In the genomic region with DNA sequence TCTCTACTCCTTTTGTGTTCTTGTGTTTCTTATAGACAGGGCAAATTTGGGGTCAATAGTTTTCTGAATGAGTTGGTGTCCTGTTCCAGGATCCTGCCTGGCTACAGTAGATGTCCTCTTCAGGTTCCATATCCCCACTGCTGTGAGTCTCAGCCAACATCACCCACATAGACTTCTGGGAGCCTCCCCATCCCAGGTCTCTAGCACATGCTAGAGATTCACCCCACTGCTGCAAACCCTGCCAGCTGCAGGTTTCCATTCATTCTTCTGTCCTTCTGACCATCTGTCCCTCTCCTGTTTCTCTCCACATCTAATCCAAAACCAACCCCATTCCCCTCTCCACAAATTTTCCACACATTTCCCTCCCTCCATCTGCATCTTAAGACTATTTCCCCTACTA, we compare ENCODE assay signal across 28 mouse cellular contexts.
A peak's percentile ranks its signal among the peaks of the same experiment; 100 is the strongest.
DNase-seq lines count a peak whose midpoint lies in the region; ATAC-seq lines count a peak whose summit lies in the region.
"Had no signal": no experiment of that assay in that cellular context is flagged by ENCODE, and none has a peak within 500 bp of the region (broad histone marks: within the 10 kb centered on the region; RNA-seq: fewer than 3 reads in every experiment).

No protein-coding gene starts in this region.

- H3K27me3 ChIP-seq in heart, embryonic 10.5 days (ENCODE audit: insufficient read depth, poor library complexity, severe bottlenecking): no peaks in the 10 kb centered on the region
- H3K27me3 ChIP-seq: embryonic facial prominence, embryonic 13.5 days; forebrain, embryonic 12.5 days; forebrain, embryonic 15.5 days; heart, embryonic 13.5 days; hindbrain, embryonic 12.5 days; hindbrain, embryonic 15.5 days had no signal

- H3K36me3 ChIP-seq in heart, embryonic 10.5 days: no peaks in the 10 kb centered on the region
- H3K36me3 ChIP-seq: embryonic facial prominence, embryonic 10.5 days; embryonic facial prominence, embryonic 13.5 days; forebrain, embryonic 12.5 days; forebrain, embryonic 15.5 days; heart, embryonic 13.5 days; hindbrain, embryonic 12.5 days; hindbrain, embryonic 15.5 days had no signal

- H3K27ac ChIP-seq in heart, embryonic 10.5 days: no peak overlapping the region
- H3K27ac ChIP-seq: embryonic facial prominence, embryonic 10.5 days; embryonic facial prominence, embryonic 13.5 days; forebrain, embryonic 12.5 days; gastrocnemius, adult 2 months; heart, embryonic 13.5 days; hindbrain, embryonic 12.5 days; hindbrain, embryonic 15.5 days had no signal

- no peaks in the 10 kb centered on the region for H3K4me1 ChIP-seq in heart, embryonic 10.5 days
- H3K4me1 ChIP-seq: embryonic facial prominence, embryonic 10.5 days; embryonic facial prominence, embryonic 13.5 days; forebrain, embryonic 12.5 days; forebrain, embryonic 15.5 days; heart, embryonic 13.5 days; hindbrain, embryonic 12.5 days; hindbrain, embryonic 15.5 days had no signal

- no peaks in the 10 kb centered on the region for H3K9me3 ChIP-seq in heart, embryonic 10.5 days
- H3K9me3 ChIP-seq: embryonic facial prominence, embryonic 10.5 days; embryonic facial prominence, embryonic 13.5 days; forebrain, embryonic 12.5 days; forebrain, embryonic 15.5 days; heart, embryonic 13.5 days; hindbrain, embryonic 12.5 days; hindbrain, embryonic 15.5 days had no signal

- DNase-seq in frontal cortex, postnatal 14 days (ENCODE audit: low spot score in 2 of 2): no peak
- DNase-seq in cerebellum, adult 11-12 months: peak; percentile 26
- DNase-seq in cerebellum, adult 8-10 months: peak; percentile 16
- peak; percentile 33 to 34 for DNase-seq in cerebellum, postnatal 25 days
- DNase-seq in left cerebral cortex, postnatal 4 days: no peak
- no peak for DNase-seq in thymus, postnatal 25 days
- DNase-seq in heart, embryonic 10.5 days (ENCODE audit: low spot score): no peak
- DNase-seq: adrenal gland, adult 8-10 months; adrenal gland, postnatal 25 days; embryo, embryonic 11 days; gastrocnemius, adult 2 months; gastrocnemius, postnatal 14 days; heart, adult 11 months; heart, postnatal 14 days; heart, postnatal 4 days; kidney, adult 2 months had no signal

- H3K4me3 ChIP-seq in heart, embryonic 10.5 days: no peak overlapping the region
- H3K4me3 ChIP-seq: embryonic facial prominence, embryonic 10.5 days; embryonic facial prominence, embryonic 13.5 days; erythroblast, embryonic 14.5 days; forebrain, embryonic 12.5 days; forebrain, embryonic 15.5 days; gastrocnemius, adult 2 months; heart, embryonic 13.5 days; hindbrain, embryonic 12.5 days; hindbrain, embryonic 15.5 days had no signal

- ATAC-seq in frontal cortex, adult (ENCODE audit: low TSS enrichment): peak; percentile 51
- ATAC-seq: activated CD4-positive, CD25-positive, alpha-beta regulatory T cell, adult 4 months; CD4-positive, CD25-positive, alpha-beta regulatory T cell, adult 4 months; intestine, postnatal 0 days had no signal

- intact Hi-C loops in left cerebral cortex, postnatal 4 days (cut with DNase I): no loop called here

Comparison
In these comparisons a context has a peak if more than half of its experiments do, and no peak if none do; other contexts are left out.
1. DNase-seq: peak in cerebellum, adult 11-12 months (single experiment), cerebellum, adult 8-10 months (single experiment) and cerebellum, postnatal 25 days (2 of 2); none in frontal cortex, postnatal 14 days (0 of 2), left cerebral cortex, postnatal 4 days (single experiment), thymus, postnatal 25 days (single experiment) and heart, embryonic 10.5 days (single experiment).